Mouse (Mus musculus) midbrain, embryonic 15.5 days (tissue): ENCODE data around the gene Fam151b. TPM values are rescaled to one million over a fixed set of nuclear protein-coding genes. Genes with fewer than 3 reads are reported as not detected.

Experiments used
- ATAC-seq: fragments of 200-750 bp; cut with Nextera tagmentation; replicated peaks from 2 replicates; pipeline ENCODE4 v1.8.0; 2017; ENCODE audit warnings: moderate TSS enrichment
- H3K27ac ChIP-seq: fragments of 300-500 bp; sonication (generic); 2 replicates; pipeline ENCODE4 v1.5.1; 2015; ENCODE audit warnings: mild to moderate bottlenecking, inconsistent platforms
- H3K27me3 ChIP-seq: fragments of 300-500 bp; sonication (generic); replicated peaks from 2 replicates; pipeline ENCODE4 v1.6.1; 2015; ENCODE audit warnings: inconsistent platforms
- H3K36me3 ChIP-seq: fragments of 300-500 bp; sonication (generic); replicated peaks from 2 replicates; pipeline ENCODE4 v1.6.1; 2015; ENCODE audit warnings: inconsistent platforms
- H3K4me1 ChIP-seq: fragments of 300-500 bp; sonication (generic); 2 replicates; pipeline ENCODE4 v1.6.1; 2015; ENCODE audit warnings: inconsistent platforms
- H3K4me2 ChIP-seq: fragments of 300-500 bp; sonication (generic); 2 replicates; pipeline ENCODE4 v1.6.1; 2015; ENCODE audit warnings: inconsistent platforms, mild to moderate bottlenecking, moderate library complexity
- H3K4me3 ChIP-seq: fragments of 300-500 bp; sonication (generic); 2 replicates; pipeline ENCODE4 v1.5.1; 2015; ENCODE audit warnings: mild to moderate bottlenecking, inconsistent platforms
- H3K9ac ChIP-seq: fragments of 300-500 bp; sonication (generic); 2 replicates; pipeline ENCODE4 v1.6.1; 2015; ENCODE audit warnings: mild to moderate bottlenecking, inconsistent platforms
- H3K9me3 ChIP-seq: fragments of 300-500 bp; sonication (generic); 2 replicates; pipeline ENCODE4 v1.6.1; 2016; ENCODE audit warnings: inconsistent platforms
- WGBS: fragments of 180-500 bp; shearing (Covaris S2); methylation state at CpG from one replicate; pipeline ENCODE4 v1.1.7; 2015; ENCODE audit warnings: mixed read lengths; 5-methylcytosine and 5-hydroxymethylcytosine counted together
- polyA plus RNA-seq: library from polyadenylated mRNA; unstranded; fragments of >200 nt; fragmentation: Nextera tagmentation; extraction: Ambion mirVana; gene quantifications from 2 replicates; pipeline ENCODE4 v1.2.1, GENCODE M21; 2015

Gene Fam151b
- polyA plus RNA-seq, 1 experiment from 2014 or later = 0.14 TPM

GRCm38 (mm10) chr13:92467891-92468290 is 15.9 kb downstream of the Fam151b start:
- Histone ChIP-seq H3K9ac (no peak overlapping the region), H3K4me2 (no peak overlapping the region), H3K36me3 (no peaks in the 10 kb centered on the region), H3K27me3 (no peaks in the 10 kb centered on the region), H3K4me1 (no peaks in the 10 kb centered on the region), H3K9me3 (no peaks in the 10 kb centered on the region), H3K27ac (no peak overlapping the region), H3K4me3 (no peak overlapping the region)
- ATAC-seq = no peak
- 70% methylated on average over 9 of the region's 9 CpGs for WGBS

GRCm38 (mm10) chr13:92464698-92465097 is 19.1 kb downstream of the Fam151b start:
- Histone ChIP-seq H3K4me2 (no peak overlapping the region), H3K9ac (no peak overlapping the region), H3K36me3 (no peaks in the 10 kb centered on the region), H3K27ac (no peak overlapping the region), H3K9me3 (no peaks in the 10 kb centered on the region), H3K4me3 (no peak overlapping the region), H3K27me3 (no peaks in the 10 kb centered on the region), H3K4me1 (no peaks in the 10 kb centered on the region)
- ATAC-seq = no peak
- WGBS = 91% methylated on average over 3 of the region's 3 CpGs

GRCm38 (mm10) chr13:92446872-92447271 is 36.9 kb downstream of the Fam151b start:
- no peak overlapping the region for H3K27ac ChIP-seq
- 91% methylated on average over 7 of the region's 7 CpGs for WGBS
- no peak overlapping the region for H3K4me3 ChIP-seq
- no peaks in the 10 kb centered on the region for H3K36me3 ChIP-seq
- H3K9me3 ChIP-seq = no peaks in the 10 kb centered on the region
- H3K9ac ChIP-seq = no peak overlapping the region
- ATAC-seq = no peak
- H3K4me2 ChIP-seq = no peak overlapping the region
- no peaks in the 10 kb centered on the region for H3K4me1 ChIP-seq
- H3K27me3 ChIP-seq = no peaks in the 10 kb centered on the region

- no peak overlapping the region for H3K4me2 ChIP-seq
- no peak overlapping the region for H3K27ac ChIP-seq
- no peak overlapping the region for H3K9ac ChIP-seq
- H3K4me1 ChIP-seq = no peaks in the 10 kb centered on the region
- no peaks in the 10 kb centered on the region for H3K27me3 ChIP-seq
- WGBS = 76% methylated on average over 13 of the region's 13 CpGs
- peaks cover 5% of the 10 kb centered on the region; the same call in 1 of the 2 replicates for H3K36me3 ChIP-seq
- no peak for ATAC-seq
- no peak overlapping the region for H3K4me3 ChIP-seq
- no peaks in the 10 kb centered on the region for H3K9me3 ChIP-seq
Measured at GRCm38 (mm10) chr13:92440286-92440685, 43.5 kb downstream of the Fam151b start.

GRCm38 (mm10) chr13:92438656-92439055 is 45.2 kb downstream of the Fam151b start:
- 93% methylated on average over 10 of the region's 10 CpGs for WGBS
- peaks cover 5% of the 10 kb centered on the region; the same call in 1 of the 2 replicates for H3K36me3 ChIP-seq
- H3K9me3 ChIP-seq = no peaks in the 10 kb centered on the region

GRCm38 (mm10) chr13:92427351-92427855 is 56.4 kb downstream of the Fam151b start:
- ATAC-seq = no peak
- no peak overlapping the region for H3K27ac ChIP-seq
- peaks cover 14% of the 10 kb centered on the region for H3K4me1 ChIP-seq
- H3K36me3 ChIP-seq = no peaks in the 10 kb centered on the region
- H3K4me3 ChIP-seq = peak overlapping the region; percentile 70
- H3K27me3 ChIP-seq = peaks cover 38% of the 10 kb centered on the region
- peak overlapping the region; percentile 50; the same call in 1 of the 2 replicates for H3K9ac ChIP-seq
- H3K4me2 ChIP-seq = peak overlapping the region; percentile 99
- 47% methylated on average over 4 of the region's 4 CpGs for WGBS
- H3K9me3 ChIP-seq = no peaks in the 10 kb centered on the region

More at GRCm38 (mm10) chr13:92438656-92439055, 45.2 kb downstream of the Fam151b start:
- H3K27me3 ChIP-seq = no peaks in the 10 kb centered on the region
- no peak overlapping the region for H3K27ac ChIP-seq
- no peak overlapping the region for H3K9ac ChIP-seq
- no peak overlapping the region for H3K4me3 ChIP-seq
- no peak overlapping the region for H3K4me2 ChIP-seq
- no peaks in the 10 kb centered on the region for H3K4me1 ChIP-seq
- no peak for ATAC-seq

GRCm38 (mm10) chr13:92426294-92427051 is 57.3 kb downstream of the Fam151b start:
- no peak overlapping the region for H3K27ac ChIP-seq
- peak overlapping the region; percentile 50 for H3K9ac ChIP-seq
- peak overlapping the region; percentile 99 for H3K4me2 ChIP-seq
- H3K4me3 ChIP-seq = peak overlapping the region; percentile 70
- peak; percentile 84 for ATAC-seq
- peaks cover 38% of the 10 kb centered on the region for H3K27me3 ChIP-seq
- peaks cover 14% of the 10 kb centered on the region for H3K4me1 ChIP-seq
- WGBS = under 1% methylated on average over 92 of the region's 92 CpGs
- no peaks in the 10 kb centered on the region for H3K9me3 ChIP-seq
- H3K36me3 ChIP-seq = no peaks in the 10 kb centered on the region

GRCm38 (mm10) chr13:92425758-92426264 is 58.0 kb downstream of the Fam151b start, which contains the start of gene Ankrd34b:
Gene Ankrd34b (plus strand): TSS chr13:92425896.
- H3K9ac ChIP-seq = peak within 1 kb of the TSS; percentile 50
- peak; percentile 91 for ATAC-seq
- peaks cover 38% of the 10 kb centered on the region for H3K27me3 ChIP-seq
- peaks cover 14% of the 10 kb centered on the region for H3K4me1 ChIP-seq
- no peaks in the 10 kb centered on the region for H3K9me3 ChIP-seq
- no peak within 1 kb of the TSS for H3K27ac ChIP-seq
- WGBS = under 1% methylated on average over 50 of the region's 54 CpGs
- H3K4me3 ChIP-seq = peak within 1 kb of the TSS; percentile 70
- H3K36me3 ChIP-seq = no peaks in the 10 kb centered on the region
- peak within 1 kb of the TSS; percentile 99 for H3K4me2 ChIP-seq

GRCm38 (mm10) chr13:92423711-92424110 is 60.1 kb downstream of the Fam151b start:
- H3K4me2 ChIP-seq = no peak overlapping the region
- ATAC-seq = no peak
- H3K27ac ChIP-seq = no peak overlapping the region
- H3K36me3 ChIP-seq = no peaks in the 10 kb centered on the region
- H3K9me3 ChIP-seq = no peaks in the 10 kb centered on the region
- 55% methylated on average over 3 of the region's 3 CpGs for WGBS
- no peak overlapping the region for H3K9ac ChIP-seq
- H3K4me3 ChIP-seq = no peak overlapping the region
- H3K4me1 ChIP-seq = peaks cover 14% of the 10 kb centered on the region
- peaks cover 38% of the 10 kb centered on the region for H3K27me3 ChIP-seq

GRCm38 (mm10) chr13:92419630-92420029 is 64.2 kb downstream of the Fam151b start:
- no peak overlapping the region for H3K4me2 ChIP-seq
- WGBS = 79% methylated on average over 11 of the region's 11 CpGs
- H3K9ac ChIP-seq = no peak overlapping the region

GRCm38 (mm10) chr13:92410486-92410885 is 73.3 kb downstream of the Fam151b start:
- Histone ChIP-seq H3K4me2 (no peak overlapping the region), H3K4me1 (no peaks in the 10 kb centered on the region), H3K4me3 (no peak overlapping the region), H3K27ac (no peak overlapping the region), H3K36me3 (no peaks in the 10 kb centered on the region), H3K27me3 (no peaks in the 10 kb centered on the region), H3K9ac (no peak overlapping the region), H3K9me3 (no peaks in the 10 kb centered on the region)
- 76% methylated on average over 2 of the region's 2 CpGs for WGBS
- no peak for ATAC-seq

More at GRCm38 (mm10) chr13:92419630-92420029, 64.2 kb downstream of the Fam151b start:
- no peaks in the 10 kb centered on the region for H3K36me3 ChIP-seq
- no peak overlapping the region for H3K27ac ChIP-seq
- no peaks in the 10 kb centered on the region for H3K4me1 ChIP-seq
- no peak for ATAC-seq
- H3K4me3 ChIP-seq = no peak overlapping the region
- H3K27me3 ChIP-seq = 0 out of 2 replicates have a peak, but pooled peaks cover 6% of the 10 kb centered on the region
- no peaks in the 10 kb centered on the region for H3K9me3 ChIP-seq

- Histone ChIP-seq H3K4me1 (no peaks in the 10 kb centered on the region), H3K9me3 (no peaks in the 10 kb centered on the region), H3K4me2 (no peak overlapping the region), H3K4me3 (no peak overlapping the region), H3K9ac (no peak overlapping the region), H3K27ac (no peak overlapping the region), H3K27me3 (no peaks in the 10 kb centered on the region), H3K36me3 (no peaks in the 10 kb centered on the region)
- WGBS = 81% methylated on average over 3 of the region's 3 CpGs
- no peak for ATAC-seq
Measured at GRCm38 (mm10) chr13:92403496-92403895, 80.3 kb downstream of the Fam151b start.
